Mouse (Mus musculus) adrenal gland, adult (tissue): ENCODE results near the gene Gm21095.
"Not testable (repeated sequence)": the region's sequence is repeated elsewhere in the genome, so short reads cannot be mapped to it uniquely, and the experiment has no call there.

Source experiments
- DNase-seq, 2 experiments: peaks; one replicate each; pipeline ENCODE4 v3.0.0; 2022 to 2023; ENCODE audit warnings: low spot score in 1 of 2; ENCODE audit not compliant: inconsistent age in 2 of 2

Gene Gm21095

DNA sequence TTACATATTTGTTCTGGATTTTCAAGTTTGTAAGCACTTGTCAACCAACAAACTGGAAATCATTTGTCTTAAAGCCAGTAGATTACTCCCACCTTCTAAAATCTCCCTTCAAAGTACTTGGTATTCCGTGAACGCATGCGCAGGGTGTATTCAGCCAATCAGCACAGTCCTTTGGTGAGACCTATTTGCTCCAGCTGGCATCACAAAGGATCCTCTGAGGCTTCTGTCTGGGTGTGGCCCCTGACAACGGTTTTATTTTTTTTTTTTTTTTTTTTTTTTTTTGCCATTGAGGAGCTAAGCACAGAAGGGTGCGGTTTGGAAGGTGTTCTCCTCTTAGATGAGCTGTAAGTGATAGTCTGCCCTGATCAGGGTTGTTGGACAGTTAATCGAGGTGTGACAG lies at the start of gene Gm21095:
TSS of gene Gm21095 (plus strand) at position 301 of the 400 bp plus-strand sequence.
- not testable (repeated sequence) for DNase-seq
